ENCODE assay signal across 16 mouse cellular contexts in the genomic region with DNA sequence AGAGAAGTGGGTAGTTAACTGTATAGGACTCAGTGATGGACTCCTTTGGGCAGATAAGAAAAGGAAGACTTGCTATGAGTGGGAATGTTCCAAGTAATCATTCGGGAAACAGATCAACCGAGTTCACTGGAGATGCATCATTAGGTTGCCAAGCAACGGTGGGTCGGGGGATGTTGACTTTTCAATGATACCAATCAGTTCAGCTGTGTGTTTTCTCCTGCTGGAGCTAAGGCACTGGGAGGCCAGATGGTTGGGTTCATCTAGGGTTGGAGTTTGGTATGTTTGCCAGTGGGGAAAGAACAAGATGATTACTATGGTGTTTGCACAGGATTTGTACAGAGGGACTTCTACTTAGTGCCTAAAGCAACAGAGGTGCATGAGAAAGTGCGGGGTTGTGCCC. TPM values are rescaled to one million over a fixed set of nuclear protein-coding genes. Genes with fewer than 3 reads are reported as not detected.
A peak's percentile ranks its signal among the peaks of the same experiment; 100 is the strongest.
DNase-seq lines count a peak whose midpoint lies in the region; TF ChIP-seq lines count a peak whose summit lies in the region.
"Had no signal": no experiment of that assay in that cellular context is flagged by ENCODE, and none has a peak within 500 bp of the region (broad histone marks: within the 10 kb centered on the region; RNA-seq: fewer than 3 reads in every experiment).

No protein-coding gene starts in this region.

- intact Hi-C loops in gastrocnemius, postnatal 14 days (cut with DNase I; ENCODE audit: low total_unique reads), result no loop called here

- TF ChIP-seq POLR2A in brain, embryonic 14.5 days (IDR thresholded peaks at IDR 0.05; ENCODE audit: borderline replicate concordance, extremely low read depth, insufficient read depth, insufficient read length, poor library complexity, severe bottlenecking), result no peak

- TF ChIP-seq CTCF in brain, embryonic 14.5 days (IDR thresholded peaks at IDR 0.05; ENCODE audit: borderline replicate concordance, extremely low read depth, insufficient read depth, insufficient read length), result no peak

- peak; percentile 66 for DNase-seq in layer of hippocampus, adult 11-12 months (ENCODE audit: low spot score)
- DNase-seq in layer of hippocampus, adult 9-10 months (ENCODE audit: low spot score), result no peak
- DNase-seq in brain, adult 2 months (ENCODE audit: low read depth, low spot score), result peak; percentile 47
- peak; percentile 51 for DNase-seq in brain, embryonic 14.5 days (ENCODE audit: low read depth)
- peak; percentile 23 to 43 for DNase-seq in layer of hippocampus, postnatal 10 days (ENCODE audit: low spot score in 2 of 2)
- DNase-seq in gastrocnemius, postnatal 14 days, result no peak
- no peak for DNase-seq in gastrocnemius, postnatal 4 days (ENCODE audit: low spot score in 2 of 2)
- DNase-seq: adrenal gland, adult 8-10 months; cerebellum, adult 2 months; cerebellum, postnatal 25 days; gastrocnemius, postnatal 36 days; heart, postnatal 36 days; kidney, postnatal 36 days; left cerebral cortex, postnatal 4 days; liver, postnatal 0 days had no signal

RNA-seq across cellular contexts. Expression of gene Sox4, which starts 21.1 kb away (rescaled TPM):
- 327 and 346 TPM in 2 replicates for polyA plus RNA-seq in brain, embryonic 14.5 days (2012; rRNA removed)
- 10 to 100 TPM; 75.3 to 78.0 TPM for total RNA-seq in layer of hippocampus, postnatal 10 days (2021)
- 10 to 100 TPM; 12.0 to 22.4 TPM for total RNA-seq in gastrocnemius, postnatal 14 days (2021)
- 10 to 100 TPM; 51.8 to 52.8 TPM for total RNA-seq in gastrocnemius, postnatal 4 days (2021)
- total RNA-seq: MEL had no signal

Comparison
In these comparisons a context has a peak if more than half of its experiments do, and no peak if none do; other contexts are left out.
1. DNase-seq: peak in layer of hippocampus, adult 11-12 months (single experiment), brain, adult 2 months (single experiment), brain, embryonic 14.5 days (single experiment) and layer of hippocampus, postnatal 10 days (2 of 2); none in layer of hippocampus, adult 9-10 months (single experiment), gastrocnemius, postnatal 14 days (single experiment) and gastrocnemius, postnatal 4 days (0 of 2).